Mouse (Mus musculus) liver, postnatal 0 days (tissue): Measurements from ENCODE around the gene Lrrc4b. TPM values are rescaled to one million over a fixed set of nuclear protein-coding genes. Genes with fewer than 3 reads are reported as not detected.

Experiments
- ATAC-seq: fragments of 200-750 bp; cut with Nextera tagmentation; 2 replicates; pipeline ENCODE4 v1.8.0; 2017; ENCODE audit warnings: mild to moderate bottlenecking, moderate library complexity
- DNase-seq: peaks from one replicate; pipeline ENCODE4 v3.0.0-alpha.2; 2016
- H3K27ac ChIP-seq: fragments of 300-500 bp; sonication (generic); 2 replicates; pipeline ENCODE4 v1.5.1; 2014; ENCODE audit warnings: antibody characterized with exemption, moderate library complexity, mild to moderate bottlenecking, low read depth
- H3K27me3 ChIP-seq: fragments of 300-500 bp; sonication (generic); 2 replicates; pipeline ENCODE4 v1.6.1; 2014; ENCODE audit warnings: low read length, control low read depth, mixed read lengths; ENCODE audit not compliant: insufficient read depth
- H3K36me3 ChIP-seq: fragments of 300-500 bp; sonication (generic); replicated peaks from 2 replicates; pipeline ENCODE4 v1.6.1; 2014; ENCODE audit warnings: mild to moderate bottlenecking, control low read depth, low read length, moderate library complexity, mixed read lengths; ENCODE audit not compliant: insufficient read depth
- H3K4me1 ChIP-seq: fragments of 300-500 bp; sonication (generic); 2 replicates; pipeline ENCODE4 v1.6.1; 2014; ENCODE audit warnings: antibody characterized with exemption, mild to moderate bottlenecking, control low read depth; ENCODE audit not compliant: insufficient read depth
- H3K4me2 ChIP-seq: fragments of 300-500 bp; sonication (generic); 2 replicates; pipeline ENCODE4 v1.6.1; 2014; ENCODE audit warnings: low read depth, mild to moderate bottlenecking, low read length, moderate library complexity, mixed read lengths
- H3K4me3 ChIP-seq: fragments of 300-500 bp; sonication (generic); 2 replicates; pipeline ENCODE4 v1.5.1; 2014; ENCODE audit warnings: low read depth, low read length
- H3K9ac ChIP-seq: fragments of 300-500 bp; sonication (generic); replicated peaks from 2 replicates; pipeline ENCODE4 v1.6.1; 2014; ENCODE audit warnings: mild to moderate bottlenecking, moderate library complexity
- H3K9me3 ChIP-seq: fragments of 300-500 bp; sonication (generic); 2 replicates; pipeline ENCODE4 v1.6.1; 2016; ENCODE audit warnings: mild to moderate bottlenecking, control low read depth, low read length, mixed read lengths
- CTCF ChIP-seq: sonication (generic); IDR thresholded peaks from 2 replicates; pipeline ENCODE4 v1.5.1; 2016; ENCODE audit warnings: antibody characterized with exemption, low read depth
- EP300 ChIP-seq: IDR thresholded peaks from 2 replicates; pipeline ENCODE4 v1.6.1; 2016; ENCODE audit warnings: antibody characterized with exemption, low read depth, mild to moderate bottlenecking
- WGBS: fragments of 180-500 bp; shearing (Covaris S2); extraction: QIAGEN DNeasy Blood & Tissue Kit; methylation state at CpG from one replicate; pipeline ENCODE4 v1.1.7; 2014; ENCODE audit not compliant: insufficient replicate concordance; 5-methylcytosine and 5-hydroxymethylcytosine counted together
- polyA plus RNA-seq: library from polyadenylated mRNA; unstranded; fragments of >200 nt; fragmentation: Nextera tagmentation; extraction: Ambion mirVana; gene quantifications from 2 replicates; pipeline ENCODE4 v1.2.1, GENCODE M21; 2015

Gene Lrrc4b
- polyA plus RNA-seq, 1 experiment from 2014 or later: not detected

- peaks cover 35% of the 10 kb centered on the region for H3K4me1 ChIP-seq
- no peak overlapping the region for H3K4me2 ChIP-seq
- no peak overlapping the region for H3K4me3 ChIP-seq
- no peak overlapping the region for H3K27ac ChIP-seq
- H3K9me3 ChIP-seq: no peaks in the 10 kb centered on the region
- peak; percentile 16 for DNase-seq
- WGBS: 54% methylated on average over 6 of the region's 6 CpGs
- ATAC-seq: no peak
- H3K27me3 ChIP-seq: peaks cover 25% of the 10 kb centered on the region
- H3K9ac ChIP-seq: no peak overlapping the region
- TF ChIP-seq CTCF (no peak), EP300 (no peak)
- peaks cover 5% of the 10 kb centered on the region for H3K36me3 ChIP-seq
Measured at GRCm38 (mm10) chr7:44471880-44472557, 43.2 kb downstream of the Lrrc4b start.

DNA sequence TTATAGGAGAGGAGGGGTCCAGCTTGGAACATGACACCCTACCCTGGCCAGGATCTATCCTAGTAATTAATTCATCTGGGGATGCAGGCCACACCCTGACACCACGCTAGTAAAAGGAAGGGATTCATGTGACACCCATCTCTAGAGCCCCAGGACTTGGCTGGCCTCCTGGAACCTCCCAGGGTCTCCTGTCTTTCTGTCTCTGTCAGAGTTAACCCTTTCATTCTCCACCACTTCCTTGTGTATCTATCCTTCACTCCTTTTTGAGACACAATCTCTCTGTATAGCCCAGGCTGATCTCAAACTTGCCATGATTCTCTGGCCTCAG is 43.7 kb downstream of the Lrrc4b start:
- ATAC-seq (no peak), DNase-seq (no peak)
- Histone ChIP-seq H3K9me3 (no peaks in the 10 kb centered on the region), H3K36me3 (peaks cover 5% of the 10 kb centered on the region), H3K9ac (no peak overlapping the region), H3K4me2 (no peak overlapping the region), H3K4me3 (no peak overlapping the region), H3K27ac (no peak overlapping the region), H3K27me3 (peaks cover 30% of the 10 kb centered on the region), H3K4me1 (peaks cover 32% of the 10 kb centered on the region)
- TF ChIP-seq EP300 (no peak), CTCF (no peak)
- 54% methylated on average over 1 of the region's 1 CpGs for WGBS

GRCm38 (mm10) chr7:44472961-44473646 is 44.3 kb downstream of the Lrrc4b start:
- no peak for TF ChIP-seq CTCF
- no peak for TF ChIP-seq EP300
- Histone ChIP-seq H3K27me3 (peaks cover 36% of the 10 kb centered on the region), H3K9ac (no peak overlapping the region; the same call in 1 of the 2 replicates), H3K9me3 (no peaks in the 10 kb centered on the region), H3K36me3 (peaks cover 5% of the 10 kb centered on the region), H3K4me1 (peaks cover 32% of the 10 kb centered on the region), H3K27ac (0 out of 2 replicates have a peak overlapping the region, but pooled peaks have one; percentile 5), H3K4me2 (no peak overlapping the region), H3K4me3 (no peak overlapping the region)
- DNase-seq: peak; percentile 19
- 38% methylated on average over 9 of the region's 9 CpGs for WGBS
- peak; percentile 55 for ATAC-seq

DNA sequence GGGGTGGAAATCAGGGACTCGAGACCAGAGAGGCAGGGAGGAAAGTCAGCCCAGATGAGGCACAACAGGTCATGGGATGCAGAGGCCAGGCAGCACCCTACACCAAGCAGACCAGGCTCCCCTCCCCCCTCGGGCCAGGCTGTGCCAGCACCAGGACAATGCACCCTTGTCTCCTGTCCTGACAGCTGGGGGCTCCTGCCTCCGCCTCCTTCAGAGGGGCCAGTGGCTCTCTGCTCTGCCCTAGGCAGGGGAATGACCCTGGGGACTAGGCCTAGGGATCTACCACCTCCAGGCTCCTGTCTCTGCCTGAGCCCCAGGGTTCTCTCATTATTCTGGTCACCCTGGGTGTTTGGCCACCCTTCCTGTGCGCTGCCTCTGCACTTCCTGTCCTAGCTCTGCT is 45.6 kb downstream of the Lrrc4b start:
- H3K9ac ChIP-seq: no peak overlapping the region
- H3K4me1 ChIP-seq: peaks cover 24% of the 10 kb centered on the region
- 42% methylated on average over 4 of the region's 4 CpGs for WGBS
- H3K27ac ChIP-seq: no peak overlapping the region
- TF ChIP-seq CTCF (no peak), EP300 (no peak)
- H3K4me2 ChIP-seq: no peak overlapping the region
- no peak overlapping the region for H3K4me3 ChIP-seq
- peaks cover 5% of the 10 kb centered on the region for H3K36me3 ChIP-seq
- H3K27me3 ChIP-seq: peaks cover 42% of the 10 kb centered on the region
- ATAC-seq: no peak
- DNase-seq: peak; percentile 22
- H3K9me3 ChIP-seq: no peaks in the 10 kb centered on the region

DNA sequence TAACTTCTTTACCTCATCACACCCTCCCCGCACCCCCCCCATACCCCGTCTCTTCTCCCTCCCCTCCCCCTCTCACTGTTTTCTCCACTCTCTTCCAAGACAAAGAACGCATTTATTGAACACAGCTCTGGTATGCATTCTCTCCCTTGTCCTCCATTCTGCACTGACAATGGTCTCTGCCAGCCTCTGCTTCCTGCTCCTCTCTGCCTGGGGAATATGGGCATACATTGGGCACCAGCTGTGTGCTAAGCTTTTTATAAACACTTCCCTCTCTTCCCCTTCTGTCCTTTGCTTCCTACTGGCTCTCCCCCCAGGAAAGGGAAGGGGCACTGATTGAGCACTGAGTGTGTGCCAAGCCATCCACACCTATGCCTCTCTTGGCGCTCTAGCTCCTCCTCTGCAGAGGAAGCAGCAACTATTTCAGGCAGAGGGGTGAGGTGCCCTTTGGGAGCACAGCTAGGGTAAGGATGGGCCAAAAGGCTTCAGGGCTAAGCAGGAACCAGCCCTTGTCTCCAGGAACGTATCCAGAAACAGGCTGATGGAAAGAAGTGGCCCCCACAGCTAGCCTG is 46.3 kb downstream of the Lrrc4b start:
- peaks cover 21% of the 10 kb centered on the region for H3K4me1 ChIP-seq
- no peak overlapping the region for H3K9ac ChIP-seq
- 31% methylated on average over 5 of the region's 5 CpGs for WGBS
- H3K4me3 ChIP-seq: no peak overlapping the region
- TF ChIP-seq EP300: no peak
- TF ChIP-seq CTCF: no peak
- H3K27ac ChIP-seq: no peak overlapping the region
- no peak for DNase-seq
- H3K27me3 ChIP-seq: peaks cover 42% of the 10 kb centered on the region
- ATAC-seq: no peak
- no peaks in the 10 kb centered on the region for H3K9me3 ChIP-seq
- peaks cover 5% of the 10 kb centered on the region for H3K36me3 ChIP-seq
- no peak overlapping the region for H3K4me2 ChIP-seq

DNA sequence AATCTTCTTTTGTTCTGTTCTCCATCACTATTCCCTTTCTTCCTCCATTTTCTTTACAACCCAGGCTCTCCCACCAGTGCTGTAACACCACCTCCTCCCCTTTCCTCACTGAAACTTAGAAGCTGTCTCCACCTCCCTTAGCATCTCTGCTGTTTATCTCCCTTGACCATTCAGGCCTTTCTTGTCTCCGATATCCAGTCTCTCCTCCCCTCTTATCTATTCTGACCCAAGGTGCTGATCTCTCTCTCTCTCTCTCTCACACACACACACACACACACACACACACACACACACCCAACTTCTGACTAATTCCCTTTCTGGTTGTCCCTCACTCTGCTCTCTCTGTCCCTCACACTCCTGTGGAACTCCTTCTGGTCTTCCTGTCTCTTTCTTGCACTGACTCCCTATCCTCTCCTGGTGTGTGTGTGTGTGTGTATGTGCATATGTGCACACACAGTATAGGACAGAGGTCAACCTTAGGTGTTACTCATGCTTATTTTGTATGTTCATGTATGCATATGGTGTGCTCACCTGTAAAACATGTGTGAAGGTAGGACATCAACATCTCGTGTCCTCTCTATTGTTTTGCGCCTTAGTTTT is 54.1 kb downstream of the Lrrc4b start:
- H3K36me3 ChIP-seq: no peaks in the 10 kb centered on the region
- H3K9ac ChIP-seq: peak overlapping the region; percentile 37; the same call in 1 of the 2 replicates
- H3K27me3 ChIP-seq: peaks cover 15% of the 10 kb centered on the region; the same call in 1 of the 2 replicates
- H3K4me1 ChIP-seq: peaks cover 6% of the 10 kb centered on the region
- H3K9me3 ChIP-seq: no peaks in the 10 kb centered on the region
- ATAC-seq (peak; percentile 91), DNase-seq (no peak)
- no peak overlapping the region for H3K4me3 ChIP-seq
- peak overlapping the region; percentile 59 for H3K4me2 ChIP-seq
- 49% methylated on average over 3 of the region's 3 CpGs for WGBS
- H3K27ac ChIP-seq: peak overlapping the region; percentile 55; the same call in 1 of the 2 replicates
- no peak for TF ChIP-seq CTCF
- TF ChIP-seq EP300: peak; percentile 96
